Mouse (Mus musculus) thymus, adult 2 months (tissue): ENCODE measurements around the gene Lsamp. TPM values are rescaled to one million over a fixed set of nuclear protein-coding genes. Genes with fewer than 3 reads are reported as not detected.

Experiments
- DNase-seq: peaks from one replicate; pipeline ENCODE4 v3.0.0; 2021
- H3K27ac ChIP-seq: fragments of 200-500 bp; 2 replicates; pipeline ENCODE4 v1.5.1; 2012; ENCODE audit warnings: low read length, control low read depth; ENCODE audit not compliant: control insufficient read depth, insufficient read depth
- H3K27me3 ChIP-seq: fragments of 200-500 bp; 2 replicates; pipeline ENCODE4 v1.6.1; 2012; ENCODE audit warnings: mild to moderate bottlenecking, low read length, moderate library complexity, mixed read lengths; ENCODE audit not compliant: control insufficient read depth, insufficient read depth
- H3K36me3 ChIP-seq: fragments of 200-500 bp; 2 replicates; pipeline ENCODE4 v1.6.1; 2012; ENCODE audit warnings: mild to moderate bottlenecking, low read length, moderate library complexity; ENCODE audit not compliant: control insufficient read depth, insufficient read depth
- H3K4me1 ChIP-seq: fragments of 200-500 bp; replicated peaks from 2 replicates; pipeline ENCODE4 v1.6.1; 2012; ENCODE audit warnings: low read length; ENCODE audit not compliant: control insufficient read depth, insufficient read depth
- H3K4me3 ChIP-seq: fragments of 200-500 bp; 2 replicates; pipeline ENCODE4 v1.5.1; 2012; ENCODE audit warnings: mild to moderate bottlenecking, low read length, control low read depth, moderate library complexity; ENCODE audit not compliant: control insufficient read depth, insufficient read depth
- CTCF ChIP-seq: fragments of 200-500 bp; IDR thresholded peaks from 2 replicates; pipeline ENCODE4 v1.5.1; 2012; ENCODE audit warnings: mild to moderate bottlenecking, control low read depth, low read length, moderate library complexity, borderline replicate concordance; ENCODE audit not compliant: control insufficient read depth, poor library complexity, insufficient read depth; ENCODE audit errors: extremely low read depth
- POLR2A ChIP-seq: fragments of 200-500 bp; IDR thresholded peaks from 2 replicates; pipeline ENCODE4 v1.6.1; 2012; ENCODE audit warnings: mild to moderate bottlenecking, low read length, control low read depth, moderate library complexity; ENCODE audit not compliant: control insufficient read depth, poor library complexity, insufficient read depth; ENCODE audit errors: extremely low read depth
- WGBS: fragments of 180-500 bp; shearing (Covaris S2); methylation state at CpG from one replicate; pipeline ENCODE4 v1.1.7; 2018; 5-methylcytosine and 5-hydroxymethylcytosine counted together
- polyA plus RNA-seq: library from polyadenylated mRNA; depleted of rRNA; stranded (reverse); fragments of >200 nt; gene quantifications from 2 replicates; pipeline ENCODE4 v1.2.3, GENCODE M21; 2012

Gene Lsamp
- polyA plus RNA-seq, 1 experiment, result 0.36 TPM

DNA sequence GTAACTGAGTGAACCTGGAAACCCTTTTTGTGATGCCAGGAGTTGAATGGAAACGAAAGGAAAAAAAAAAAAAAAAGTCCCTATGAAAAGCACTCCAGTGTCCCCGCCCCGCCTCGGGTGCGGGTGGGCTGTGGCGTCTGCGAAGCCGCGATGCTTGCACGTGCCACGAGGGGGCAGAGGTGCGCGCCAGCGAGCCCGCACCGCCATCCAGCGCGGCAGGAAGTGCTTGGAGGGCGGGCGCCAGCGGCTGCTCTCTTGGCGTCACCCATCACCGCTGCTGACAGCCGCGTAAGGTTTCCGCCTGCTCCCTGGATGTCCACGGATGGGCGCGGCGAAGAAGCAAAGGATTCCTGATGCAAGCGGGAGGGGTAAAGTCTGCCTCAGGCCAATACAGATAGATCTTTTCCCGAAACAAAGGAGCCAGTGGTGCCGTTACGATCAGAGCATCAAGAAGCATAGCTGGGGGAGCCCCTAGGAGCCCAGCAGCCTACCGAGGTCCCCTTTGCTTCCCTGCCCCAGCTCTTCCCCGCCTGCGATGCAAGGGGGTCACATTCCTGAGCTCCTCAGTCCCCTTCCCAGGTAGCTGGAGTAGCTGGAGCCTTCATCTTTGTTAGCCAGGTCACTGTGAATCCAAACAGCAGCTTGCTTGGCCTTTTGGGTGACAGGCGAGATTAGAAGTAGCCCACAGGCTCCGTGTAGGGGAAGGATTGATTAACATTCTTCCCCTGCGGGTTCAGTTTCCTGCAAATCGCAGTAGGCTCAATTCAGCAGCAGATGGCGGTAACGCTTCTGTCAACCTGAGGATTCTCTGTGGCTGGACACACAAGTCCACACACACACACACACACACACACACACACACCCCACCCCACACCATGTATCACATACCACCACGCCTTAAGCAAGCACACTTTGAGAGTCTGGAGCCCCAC, 2206.2 kb downstream of the Lsamp start:
- H3K27ac ChIP-seq, result peak overlapping the region; percentile 25
- no peaks in the 10 kb centered on the region for H3K36me3 ChIP-seq
- DNase-seq, result peak; percentile 91
- H3K4me3 ChIP-seq, result peak overlapping the region; percentile 53
- H3K27me3 ChIP-seq, result no peaks in the 10 kb centered on the region
- peaks cover 7% of the 10 kb centered on the region for H3K4me1 ChIP-seq
- TF ChIP-seq CTCF, result peak; percentile 96
- TF ChIP-seq POLR2A, result no peak
- WGBS, result 5% methylated on average over 44 of the region's 44 CpGs
